Mouse (Mus musculus) CH12F3 (cell line): ENCODE measurements around the gene Pou2f3.

Source experiments
- in situ Hi-C: fragments of 300-500 bp; cut with MboI; formaldehyde crosslinking; loops from 2 replicates; pipeline ENCODE4 v1.14.3; 2020; ENCODE audit warnings: low sequenced_read_pairs

The Pou2f3 gene

DNA sequence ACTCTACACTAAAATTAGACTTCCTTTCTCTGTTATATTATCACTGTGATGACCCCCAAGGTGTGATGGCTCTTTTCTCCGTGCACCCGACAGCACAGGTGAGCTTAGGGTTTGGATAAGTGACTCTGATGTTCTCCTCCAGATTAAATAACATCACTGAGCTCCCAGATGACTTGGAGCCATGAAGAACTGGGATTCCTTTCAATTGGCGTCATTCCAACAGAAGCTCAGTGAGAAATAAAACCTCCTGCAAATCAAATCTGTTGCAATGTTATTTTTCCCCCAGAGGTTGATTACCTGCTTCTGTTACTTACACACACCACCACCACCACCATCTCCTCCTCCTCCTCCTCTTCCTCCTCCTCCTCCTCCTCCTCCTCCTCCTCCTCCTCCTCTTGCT, 116.4 kb downstream of the Pou2f3 start:
- in situ Hi-C loops = no loop called here

DNA sequence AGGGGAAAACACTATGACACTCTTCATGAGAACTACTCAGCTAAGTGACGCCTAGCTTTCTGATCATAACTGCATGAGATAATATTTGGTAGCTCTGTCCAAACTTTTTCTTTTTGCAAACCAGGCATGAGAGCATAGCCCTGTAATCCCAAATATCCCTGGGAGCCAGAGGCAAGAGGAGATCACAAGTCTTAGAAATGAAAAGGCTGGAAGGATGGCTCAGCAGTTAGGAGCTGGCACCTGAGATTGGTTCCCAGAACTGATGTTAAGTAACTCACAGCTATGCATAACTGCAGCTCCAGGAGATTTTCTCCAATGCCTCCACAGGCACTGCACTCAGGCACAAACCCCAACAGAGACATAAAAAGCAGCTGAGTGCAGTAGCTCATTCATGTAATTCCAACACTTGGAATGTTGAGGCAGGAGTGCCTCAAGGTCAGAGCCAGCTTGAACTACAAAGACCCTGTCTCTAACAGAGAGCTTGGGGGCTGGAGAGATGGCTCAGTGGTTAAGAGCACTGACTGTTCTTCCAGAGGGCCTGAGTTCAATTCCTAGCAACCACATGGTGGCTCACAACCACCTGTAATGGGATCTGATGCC, 124.4 kb downstream of the Pou2f3 start:
- in situ Hi-C loops = no loop called here

DNA sequence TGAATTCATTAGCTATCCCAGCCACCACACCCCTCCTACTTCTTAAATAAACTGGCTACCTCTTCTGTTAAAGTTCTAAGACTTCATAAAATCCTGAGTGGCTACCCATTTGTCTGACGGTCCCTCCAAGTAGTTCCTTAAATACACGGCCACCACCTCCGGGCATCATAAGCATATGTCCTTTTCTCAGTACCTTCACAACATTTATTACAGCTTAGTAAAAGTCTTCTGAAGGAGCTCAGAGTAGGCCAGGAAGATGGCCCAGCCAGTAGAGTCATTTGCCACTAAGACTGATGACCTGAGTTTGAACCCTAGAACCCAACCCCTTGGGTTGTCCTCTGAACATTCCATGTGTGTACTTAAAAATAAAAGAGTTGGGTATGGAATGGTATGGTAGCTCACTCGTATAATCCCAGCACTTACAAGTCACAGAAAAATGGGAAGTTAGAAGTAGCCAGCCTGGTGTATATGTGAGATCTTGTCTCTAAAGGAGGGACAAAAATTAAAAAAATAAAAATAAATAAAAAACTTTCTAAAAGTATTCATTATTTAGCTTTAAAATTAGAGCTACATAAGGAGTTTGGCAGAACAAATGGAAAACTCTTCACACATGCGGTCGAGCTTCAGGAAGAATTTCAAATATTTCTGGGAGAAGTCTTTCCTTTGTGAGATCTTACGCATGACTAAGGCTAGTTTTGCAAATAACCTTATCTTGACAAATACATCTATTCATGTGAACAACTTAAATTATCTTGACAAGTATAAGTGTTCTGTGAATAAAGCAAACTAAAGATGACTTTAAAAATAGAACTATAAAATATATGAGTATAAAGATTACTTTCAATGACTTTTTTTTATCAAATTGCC, 125.4 kb downstream of the Pou2f3 start:
- in situ Hi-C loops = no loop called here

DNA sequence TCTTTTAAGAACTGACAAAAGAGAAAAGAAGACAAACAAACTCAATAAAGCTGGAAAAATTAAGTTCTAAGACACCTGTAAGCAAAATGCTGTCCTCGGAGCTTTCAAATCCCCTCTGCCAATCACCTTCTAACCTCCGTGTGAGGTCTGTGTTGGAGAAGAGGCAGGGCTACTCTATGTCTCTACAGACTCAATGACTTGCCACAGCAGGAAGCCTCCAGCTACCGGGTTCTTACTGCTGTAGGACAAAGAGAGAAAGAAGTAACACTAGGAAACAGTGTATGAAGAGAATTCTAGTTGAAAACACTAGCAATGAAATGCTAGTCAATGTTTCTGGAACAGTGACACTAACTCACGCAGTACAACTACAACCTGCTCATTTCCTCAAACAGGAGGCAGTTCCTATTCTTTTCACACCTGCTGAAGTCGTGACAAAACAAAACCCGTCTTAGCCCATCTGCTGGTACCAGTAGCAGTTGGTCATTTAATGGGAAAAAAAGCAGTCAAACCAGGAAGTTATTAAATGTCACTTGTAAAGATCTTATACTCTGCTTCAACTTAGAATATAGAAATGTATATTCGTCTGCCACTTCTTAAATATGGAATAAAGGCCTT, 126.6 kb downstream of the Pou2f3 start:
- in situ Hi-C loops = no loop called here

DNA sequence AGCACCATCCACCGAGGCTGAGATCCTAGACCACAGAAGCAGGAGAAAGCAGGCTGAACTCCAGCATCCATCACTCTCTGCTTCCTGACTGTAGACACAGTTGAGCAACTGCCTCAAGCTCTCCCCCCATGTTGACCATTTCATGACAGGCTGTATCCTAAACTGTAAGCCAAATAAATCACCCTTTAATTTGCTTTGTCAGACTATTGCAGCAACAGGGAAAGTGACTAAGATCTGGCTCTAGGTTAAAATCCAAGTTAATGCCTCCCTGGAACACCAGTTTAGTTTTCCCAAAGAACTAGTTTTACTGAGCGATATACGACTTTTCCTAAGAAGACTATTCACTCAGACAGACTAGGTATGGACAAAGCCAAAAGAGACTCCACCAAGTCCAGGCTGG, 131.5 kb downstream of the Pou2f3 start:
- in situ Hi-C loops = no loop called here

GRCm38 (mm10) chr9:43076163-43076562, 134.0 kb downstream of the Pou2f3 start:
- in situ Hi-C loops = no loop called here

GRCm38 (mm10) chr9:43074611-43075010, 135.6 kb downstream of the Pou2f3 start:
- in situ Hi-C loops = no loop called here
